Mouse (Mus musculus): ENCODE results near the gene B3gnt2.

DNA sequence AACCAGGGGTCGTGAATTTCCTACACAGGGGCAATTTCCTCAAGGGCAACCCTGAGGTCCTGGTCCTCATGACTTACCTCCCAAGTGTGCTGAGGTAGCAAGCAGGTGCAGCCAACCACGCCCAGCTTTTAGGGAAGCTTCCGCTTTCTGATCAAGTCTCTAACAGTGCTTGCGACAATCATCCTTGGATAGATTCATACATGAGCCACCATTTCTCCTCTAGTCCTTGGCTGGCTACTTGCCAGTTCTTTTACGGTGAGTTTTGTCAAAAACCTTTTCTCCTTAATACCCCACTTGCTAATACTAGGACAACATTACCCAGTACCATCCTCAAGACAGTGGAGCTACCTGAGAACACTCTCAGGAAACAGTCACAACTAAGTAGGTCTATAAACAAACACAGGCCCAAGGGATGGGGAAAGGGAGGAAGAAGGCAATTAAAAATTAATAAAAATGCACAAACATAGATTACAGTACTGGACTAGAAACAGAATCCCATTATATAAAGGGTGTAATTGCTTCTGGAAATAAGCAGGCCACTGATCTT, 12.0 kb downstream of the B3gnt2 start:
- TF ChIP-seq CTCF (IDR thresholded peaks at IDR 0.05) (no peak), EP300 (IDR thresholded peaks at IDR 0.05) (no peak)
